Mouse (Mus musculus): ENCODE data around the gene Tmem120a.

DNA sequence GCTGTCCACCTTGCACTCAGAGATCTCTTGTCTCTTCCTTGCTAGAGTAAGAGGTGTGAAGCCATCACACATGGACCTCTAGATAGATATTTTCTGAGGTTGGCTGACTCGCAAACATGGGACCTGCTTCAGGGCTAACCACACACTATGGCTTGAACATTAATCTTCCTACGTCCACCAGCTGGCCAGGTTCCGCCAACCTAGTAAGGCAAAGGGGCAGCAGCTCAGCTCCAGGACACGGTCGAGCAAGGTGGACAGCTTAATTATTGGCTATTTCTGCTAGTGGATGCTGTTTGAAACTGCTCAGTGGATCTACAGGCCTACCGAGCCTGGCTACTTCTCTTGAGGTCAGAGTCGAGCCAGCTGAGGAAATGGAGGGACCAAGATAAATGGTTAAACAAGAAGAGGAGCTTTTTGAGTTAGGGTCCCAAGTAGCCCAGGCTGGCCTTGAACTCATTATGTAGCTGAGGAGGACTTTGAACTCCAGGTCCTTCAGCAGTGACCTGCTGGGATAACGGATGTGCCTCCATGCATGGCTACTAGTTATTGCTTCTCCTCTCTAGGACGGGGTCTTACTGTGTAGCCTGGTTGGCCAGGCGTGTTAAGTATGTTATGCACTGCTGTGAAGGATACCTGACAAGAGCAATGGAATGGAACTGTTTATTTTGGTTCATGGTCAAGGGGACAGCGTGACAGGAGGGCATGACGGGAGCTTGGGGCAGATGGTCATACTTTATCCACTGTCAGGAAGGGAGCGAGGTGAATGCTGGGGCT, 32.5 kb downstream of the Tmem120a start:
- TF ChIP-seq POLR2A (IDR thresholded peaks at IDR 0.05; ENCODE audit: control insufficient read depth, low read depth, low read length) (no peak), CTCF (IDR thresholded peaks at IDR 0.05; ENCODE audit: control insufficient read depth, insufficient read depth, insufficient replicate concordance, low read depth, low read length) (no peak)

Measured in testis, adult 2 months (tissue).